Mouse (Mus musculus): ENCODE measurements around the gene Fhad1. TPM values are rescaled to one million over a fixed set of nuclear protein-coding genes. Genes with fewer than 3 reads are reported as not detected.

The Fhad1 gene
- total and polyA plus RNA-seq, 2 experiments from 2014 or later = 5.6 to 7.2 TPM

DNA sequence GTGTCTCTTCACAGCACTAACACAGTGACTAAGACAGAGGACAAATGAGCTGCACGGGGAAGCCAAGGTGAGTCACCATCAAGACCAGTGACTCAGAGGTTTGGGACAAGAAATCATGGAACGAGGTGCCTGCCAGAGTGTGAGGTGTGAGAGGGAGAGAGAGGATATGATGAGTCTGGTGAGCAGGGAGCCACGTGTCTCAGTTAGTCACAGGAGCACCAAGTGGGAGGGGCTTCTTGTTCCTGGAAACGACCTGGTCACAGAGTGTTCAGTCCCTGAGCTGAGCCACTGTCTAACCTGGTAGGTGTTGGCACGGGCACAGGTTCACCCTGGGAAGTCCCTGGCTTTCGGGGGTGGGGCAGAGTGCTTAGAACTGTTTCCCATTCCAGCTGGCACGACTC lies 86.0 kb downstream of the Fhad1 start:
- H3K27ac ChIP-seq (ENCODE audit: low read depth, low read length) = no peak overlapping the region
- no peak overlapping the region for H3K4me2 ChIP-seq (ENCODE audit: low read depth, low read length, poor library complexity, severe bottlenecking)
- no peak overlapping the region for H3K4me3 ChIP-seq (ENCODE audit: low read depth, low read length)
- DNase-seq (ENCODE audit: low spot score) (peak; percentile 28), ATAC-seq (ENCODE audit: low FRiP score) (no peak)
- H3K4me1 ChIP-seq (ENCODE audit: insufficient read depth, low read length) = no peaks in the 10 kb centered on the region
- WGBS = 54% methylated on average over 7 of the region's 7 CpGs
- H3K27me3 ChIP-seq (ENCODE audit: insufficient read depth, low read length) = no peaks in the 10 kb centered on the region
- TF ChIP-seq CTCF (IDR thresholded peaks at IDR 0.05) = no peak
- no peaks in the 10 kb centered on the region for H3K36me3 ChIP-seq (ENCODE audit: insufficient read depth, low read length)
- H3K9ac ChIP-seq (replicated peaks; ENCODE audit: low read length, poor library complexity, severe bottlenecking) = no peak overlapping the region
- H3K9me3 ChIP-seq (ENCODE audit: low read length) = no peaks in the 10 kb centered on the region

DNA sequence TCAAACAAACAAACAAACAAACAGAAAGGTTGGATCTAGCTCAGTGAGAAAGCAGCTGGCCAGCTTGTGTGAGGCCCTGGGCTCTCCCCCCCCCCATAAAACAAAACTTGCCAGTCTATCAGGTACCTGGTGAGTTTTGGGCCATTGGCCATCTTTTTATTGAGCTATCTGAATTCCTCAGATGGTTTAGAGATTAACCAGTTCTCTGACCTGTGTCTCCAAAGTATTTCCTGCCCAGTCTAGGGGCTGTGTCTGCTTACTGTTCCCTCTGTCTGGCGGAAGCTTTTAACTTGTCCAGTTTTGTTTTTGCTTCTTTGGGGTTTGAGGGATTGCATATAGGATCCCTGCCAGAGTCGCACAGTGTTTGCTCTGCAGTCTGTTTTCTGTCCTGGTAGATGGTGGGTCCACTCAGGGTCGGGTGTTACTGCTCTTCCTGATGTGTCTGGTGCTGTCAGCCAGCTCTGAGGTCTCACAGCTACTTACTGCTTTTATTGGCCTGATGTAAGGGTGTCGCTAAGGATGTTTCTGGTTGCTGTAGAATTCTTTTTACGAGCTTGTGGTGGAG lies 89.0 kb downstream of the Fhad1 start:
- Histone ChIP-seq H3K9me3 (ENCODE audit: low read length) (no peaks in the 10 kb centered on the region), H3K4me2 (ENCODE audit: low read depth, low read length, poor library complexity, severe bottlenecking) (no peak overlapping the region), H3K4me3 (ENCODE audit: low read depth, low read length) (no peak overlapping the region), H3K4me1 (ENCODE audit: insufficient read depth, low read length) (no peaks in the 10 kb centered on the region), H3K27ac (ENCODE audit: low read depth, low read length) (no peak overlapping the region), H3K9ac (replicated peaks; ENCODE audit: low read length, poor library complexity, severe bottlenecking) (no peak overlapping the region), H3K36me3 (ENCODE audit: insufficient read depth, low read length) (no peaks in the 10 kb centered on the region), H3K27me3 (ENCODE audit: insufficient read depth, low read length) (no peaks in the 10 kb centered on the region)
- DNase-seq (ENCODE audit: low spot score) (no peak), ATAC-seq (ENCODE audit: low FRiP score) (no peak)
- WGBS = 83% methylated on average over 5 of the region's 5 CpGs
- TF ChIP-seq CTCF (IDR thresholded peaks at IDR 0.05) = no peak

- no peak for ATAC-seq (ENCODE audit: low FRiP score)
- no peak overlapping the region for H3K4me2 ChIP-seq (ENCODE audit: low read depth, low read length, poor library complexity, severe bottlenecking)
- WGBS = 87% methylated on average over 11 of the region's 11 CpGs
Measured at GRCm38 (mm10) chr4:141923961-141924360, 90.9 kb downstream of the Fhad1 start.

GRCm38 (mm10) chr4:141920391-141920790 lies 94.5 kb downstream of the Fhad1 start:
- Histone ChIP-seq H3K4me1 (ENCODE audit: insufficient read depth, low read length) (no peaks in the 10 kb centered on the region), H3K9me3 (ENCODE audit: low read length) (no peaks in the 10 kb centered on the region), H3K4me2 (ENCODE audit: low read depth, low read length, poor library complexity, severe bottlenecking) (no peak overlapping the region), H3K27me3 (ENCODE audit: insufficient read depth, low read length) (no peaks in the 10 kb centered on the region), H3K36me3 (ENCODE audit: insufficient read depth, low read length) (no peaks in the 10 kb centered on the region), H3K9ac (replicated peaks; ENCODE audit: low read length, poor library complexity, severe bottlenecking) (no peak overlapping the region), H3K27ac (ENCODE audit: low read depth, low read length) (no peak overlapping the region), H3K4me3 (ENCODE audit: low read depth, low read length) (no peak overlapping the region)
- WGBS = 88% methylated on average over 10 of the region's 10 CpGs
- no peak for TF ChIP-seq CTCF (IDR thresholded peaks at IDR 0.05)
- no peak for DNase-seq (ENCODE audit: low spot score)
- ATAC-seq (ENCODE audit: low FRiP score) = no peak

More at GRCm38 (mm10) chr4:141923961-141924360, 90.9 kb downstream of the Fhad1 start:
- no peak overlapping the region for H3K4me3 ChIP-seq (ENCODE audit: low read depth, low read length)
- H3K4me1 ChIP-seq (ENCODE audit: insufficient read depth, low read length) = no peaks in the 10 kb centered on the region
- no peaks in the 10 kb centered on the region for H3K36me3 ChIP-seq (ENCODE audit: insufficient read depth, low read length)
- no peak overlapping the region for H3K9ac ChIP-seq (replicated peaks; ENCODE audit: low read length, poor library complexity, severe bottlenecking)
- H3K9me3 ChIP-seq (ENCODE audit: low read length) = no peaks in the 10 kb centered on the region
- no peak for DNase-seq (ENCODE audit: low spot score)
- no peak for TF ChIP-seq CTCF (IDR thresholded peaks at IDR 0.05)
- H3K27me3 ChIP-seq (ENCODE audit: insufficient read depth, low read length) = no peaks in the 10 kb centered on the region
- no peak overlapping the region for H3K27ac ChIP-seq (ENCODE audit: low read depth, low read length)

GRCm38 (mm10) chr4:141917735-141918419 lies 97.0 kb downstream of the Fhad1 start:
- no peak overlapping the region for H3K27ac ChIP-seq (ENCODE audit: low read depth, low read length)
- H3K4me1 ChIP-seq (ENCODE audit: insufficient read depth, low read length) = no peaks in the 10 kb centered on the region
- ATAC-seq (ENCODE audit: low FRiP score) (no peak), DNase-seq (ENCODE audit: low spot score) (no peak)
- no peaks in the 10 kb centered on the region for H3K9me3 ChIP-seq (ENCODE audit: low read length)
- 71% methylated on average over 7 of the region's 7 CpGs for WGBS
- H3K9ac ChIP-seq (replicated peaks; ENCODE audit: low read length, poor library complexity, severe bottlenecking) = no peak overlapping the region
- no peaks in the 10 kb centered on the region for H3K27me3 ChIP-seq (ENCODE audit: insufficient read depth, low read length)
- TF ChIP-seq CTCF (IDR thresholded peaks at IDR 0.05) = no peak
- H3K36me3 ChIP-seq (ENCODE audit: insufficient read depth, low read length) = no peaks in the 10 kb centered on the region
- no peak overlapping the region for H3K4me3 ChIP-seq (ENCODE audit: low read depth, low read length)
- no peak overlapping the region for H3K4me2 ChIP-seq (ENCODE audit: low read depth, low read length, poor library complexity, severe bottlenecking)

DNA sequence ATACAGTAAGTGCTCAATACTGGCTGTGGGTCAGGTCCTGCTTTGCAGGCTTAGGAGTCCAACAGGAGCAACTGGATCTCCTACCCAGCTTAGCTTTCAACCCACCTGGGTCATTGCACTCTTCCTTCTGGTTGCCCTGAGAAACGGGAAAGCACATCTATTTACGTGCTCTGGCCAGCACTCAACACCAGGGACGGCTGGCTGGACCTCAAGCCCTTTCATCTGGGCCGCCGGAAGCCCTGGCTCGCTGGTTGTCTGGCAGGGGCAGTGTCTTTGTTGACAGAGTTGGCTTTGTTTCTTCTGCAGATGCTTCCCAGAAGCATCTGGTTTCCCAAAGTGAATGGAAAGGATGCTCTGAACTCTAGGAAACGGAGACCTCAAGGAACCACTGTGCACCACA lies 100.8 kb downstream of the Fhad1 start:
- no peak for TF ChIP-seq CTCF (IDR thresholded peaks at IDR 0.05)
- H3K4me2 ChIP-seq (ENCODE audit: low read depth, low read length, poor library complexity, severe bottlenecking) = no peak overlapping the region
- no peaks in the 10 kb centered on the region for H3K4me1 ChIP-seq (ENCODE audit: insufficient read depth, low read length)
- H3K4me3 ChIP-seq (ENCODE audit: low read depth, low read length) = no peak overlapping the region
- H3K9ac ChIP-seq (replicated peaks; ENCODE audit: low read length, poor library complexity, severe bottlenecking) = no peak overlapping the region
- no peaks in the 10 kb centered on the region for H3K27me3 ChIP-seq (ENCODE audit: insufficient read depth, low read length)
- no peak overlapping the region for H3K27ac ChIP-seq (ENCODE audit: low read depth, low read length)
- ATAC-seq (ENCODE audit: low FRiP score) (no peak), DNase-seq (ENCODE audit: low spot score) (peak; percentile 63)
- WGBS = 39% methylated on average over 7 of the region's 7 CpGs
- H3K9me3 ChIP-seq (ENCODE audit: low read length) = no peaks in the 10 kb centered on the region
- H3K36me3 ChIP-seq (ENCODE audit: insufficient read depth, low read length) = no peaks in the 10 kb centered on the region

All from midbrain, postnatal 0 days (tissue).